Mouse (Mus musculus): ENCODE results near the gene Cactin. TPM values are rescaled to one million over a fixed set of nuclear protein-coding genes. Genes with fewer than 3 reads are reported as not detected.

Cactin gene
- polyA plus RNA-seq, 1 experiment from 2014 or later, result 40.7 TPM

DNA sequence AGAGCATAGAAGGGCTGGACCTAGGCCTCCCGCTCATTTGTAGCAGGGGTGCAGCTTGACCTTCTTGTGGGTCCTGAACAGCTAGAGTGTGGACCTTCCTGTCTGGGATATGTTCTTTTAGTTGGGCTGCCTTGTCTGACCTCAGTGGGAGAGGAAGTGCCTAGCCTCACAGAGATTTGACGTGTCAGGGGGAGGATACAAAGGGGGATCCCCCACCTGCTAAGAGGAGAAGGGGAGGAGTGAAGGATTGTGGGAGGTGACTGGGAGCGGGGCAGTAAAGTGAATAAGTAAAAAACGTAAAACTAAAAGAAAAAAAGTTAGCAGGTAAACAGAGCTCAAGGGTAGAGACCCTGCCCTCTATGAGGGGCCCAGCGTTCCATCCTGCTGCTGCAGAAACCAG is 11.3 kb upstream of the Cactin start:
- no peak overlapping the region for H3K9ac ChIP-seq (replicated peaks)
- WGBS, result 91% methylated on average over 5 of the region's 5 CpGs
- no peak for ATAC-seq (replicated peaks)
- H3K4me3 ChIP-seq, result no peak overlapping the region
- H3K36me3 ChIP-seq, result peaks cover 88% of the 10 kb centered on the region
- no peaks in the 10 kb centered on the region for H3K4me1 ChIP-seq
- H3K27me3 ChIP-seq, result no peaks in the 10 kb centered on the region
- H3K4me2 ChIP-seq (replicated peaks), result no peak overlapping the region
- no peak overlapping the region for H3K27ac ChIP-seq (replicated peaks)
- no peaks in the 10 kb centered on the region for H3K9me3 ChIP-seq

DNA sequence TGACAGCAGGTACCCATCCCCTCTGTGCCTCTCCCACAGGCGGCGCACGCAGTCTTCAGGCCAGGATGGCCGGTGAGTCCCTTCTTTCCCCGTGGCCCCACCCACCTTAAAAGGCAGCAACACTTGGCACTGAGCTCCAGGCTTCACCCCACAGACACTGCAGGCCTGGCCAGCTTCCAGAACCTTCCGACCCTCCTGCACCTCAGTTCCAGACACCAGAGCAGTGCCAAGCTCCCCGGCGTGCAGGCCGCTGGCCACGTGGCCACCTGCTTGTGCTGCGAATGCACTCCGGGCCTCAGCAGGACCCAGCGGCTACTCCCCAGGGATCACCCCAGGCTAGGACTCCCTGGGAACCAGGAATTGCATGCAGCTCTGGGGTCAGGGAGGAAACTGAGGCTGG is 7.3 kb upstream of the Cactin start:
- H3K9ac ChIP-seq (replicated peaks), result no peak overlapping the region
- H3K4me1 ChIP-seq, result peaks cover 5% of the 10 kb centered on the region; the same call in 1 of the 2 replicates
- 90% methylated on average over 13 of the region's 13 CpGs for WGBS
- no peak overlapping the region for H3K4me3 ChIP-seq
- H3K27ac ChIP-seq (replicated peaks), result no peak overlapping the region
- H3K9me3 ChIP-seq, result no peaks in the 10 kb centered on the region
- no peak overlapping the region for H3K4me2 ChIP-seq (replicated peaks)
- no peak for ATAC-seq (replicated peaks)
- peaks cover 85% of the 10 kb centered on the region for H3K36me3 ChIP-seq
- no peaks in the 10 kb centered on the region for H3K27me3 ChIP-seq

DNA sequence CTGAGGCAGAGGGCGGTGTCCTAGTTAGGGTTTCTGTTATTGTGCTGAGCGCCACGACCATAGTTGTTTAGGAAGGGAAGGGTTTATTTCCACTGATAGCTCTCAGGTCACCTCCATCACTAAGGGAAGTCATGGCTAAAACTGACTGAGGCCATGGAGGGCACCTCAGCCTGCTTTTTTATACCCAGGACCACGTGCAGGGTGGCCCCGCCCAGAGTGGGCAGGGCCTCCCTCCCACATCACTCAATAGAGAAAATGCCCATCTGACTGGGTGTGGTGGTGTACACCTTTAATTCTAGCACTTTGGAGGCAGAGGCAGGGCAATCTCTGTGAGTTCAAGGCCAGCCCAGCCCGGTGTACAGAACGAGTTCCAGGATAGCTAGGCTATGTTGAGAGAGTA is 6.7 kb upstream of the Cactin start:
- Histone ChIP-seq H3K36me3 (peaks cover 79% of the 10 kb centered on the region), H3K4me1 (peaks cover 8% of the 10 kb centered on the region), H3K4me2 (replicated peaks) (no peak overlapping the region), H3K27me3 (no peaks in the 10 kb centered on the region), H3K4me3 (no peak overlapping the region), H3K27ac (replicated peaks) (no peak overlapping the region), H3K9me3 (no peaks in the 10 kb centered on the region), H3K9ac (replicated peaks) (no peak overlapping the region)
- WGBS, result 78% methylated on average over 7 of the region's 7 CpGs
- no peak for ATAC-seq (replicated peaks)

DNA sequence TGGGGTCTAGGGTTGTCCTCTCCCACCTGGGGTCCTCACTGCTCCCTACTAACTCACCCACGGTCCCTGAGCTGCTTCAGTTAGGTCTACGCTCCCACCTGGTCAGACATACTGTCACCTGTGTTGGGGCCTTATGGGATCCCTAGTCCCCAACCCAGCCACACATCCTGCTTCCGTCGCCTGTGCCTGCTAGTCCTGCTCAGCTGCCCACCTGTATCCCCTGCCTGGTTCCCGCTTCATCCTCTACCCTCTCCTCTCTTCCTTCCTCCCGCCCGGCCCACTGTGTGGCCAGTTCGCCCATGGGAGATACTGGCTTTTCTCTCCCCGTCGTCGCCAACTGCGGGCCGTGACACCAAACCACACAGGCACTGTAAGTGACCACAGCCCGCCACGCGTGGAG is 5.3 kb upstream of the Cactin start:
- Histone ChIP-seq H3K9me3 (no peaks in the 10 kb centered on the region), H3K36me3 (peaks cover 67% of the 10 kb centered on the region), H3K4me3 (no peak overlapping the region), H3K27me3 (no peaks in the 10 kb centered on the region), H3K4me1 (peaks cover 16% of the 10 kb centered on the region), H3K9ac (replicated peaks) (no peak overlapping the region), H3K4me2 (replicated peaks) (no peak overlapping the region), H3K27ac (replicated peaks) (no peak overlapping the region)
- no peak for ATAC-seq (replicated peaks)
- WGBS, result 95% methylated on average over 16 of the region's 16 CpGs

DNA sequence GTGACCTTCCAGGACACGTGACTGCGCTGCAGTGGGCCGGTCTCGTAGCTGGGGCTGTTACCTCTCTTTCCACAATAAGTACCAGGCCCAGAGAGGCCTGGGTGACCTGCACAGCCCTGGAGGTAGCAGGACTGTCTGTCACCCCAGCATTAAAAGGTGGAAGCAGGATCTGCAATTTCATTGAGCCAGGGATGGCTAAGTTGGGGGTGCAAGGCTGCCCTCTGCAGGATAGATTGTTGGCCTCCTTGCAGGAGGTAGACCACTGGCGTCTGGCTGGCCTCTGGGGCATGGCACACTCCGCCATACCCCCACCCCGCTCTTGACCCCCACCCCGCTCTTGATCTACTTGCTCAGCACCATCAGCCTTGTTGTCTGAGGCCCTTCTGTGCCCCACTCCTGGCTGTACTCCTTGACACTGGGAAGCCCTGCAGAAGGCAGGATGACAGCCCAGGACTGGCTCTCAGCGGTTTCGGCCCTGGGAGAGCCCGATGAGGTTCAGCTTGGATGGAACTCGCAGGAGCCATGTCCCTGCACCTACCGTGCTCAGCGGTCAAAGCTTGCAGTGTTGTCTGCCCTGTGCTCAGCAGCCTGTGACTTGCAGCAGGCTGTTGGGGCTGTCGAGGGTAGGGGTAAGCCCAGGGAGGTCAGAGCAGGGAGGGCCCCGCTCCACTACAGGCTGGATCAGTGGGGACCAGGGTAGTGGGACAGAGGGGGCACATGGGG is 4.4 kb upstream of the Cactin start:
- H3K4me3 ChIP-seq, result no peak overlapping the region
- ATAC-seq (replicated peaks), result no peak
- no peaks in the 10 kb centered on the region for H3K9me3 ChIP-seq
- H3K27ac ChIP-seq (replicated peaks), result no peak overlapping the region
- H3K36me3 ChIP-seq, result peaks cover 58% of the 10 kb centered on the region
- peaks cover 17% of the 10 kb centered on the region for H3K4me1 ChIP-seq
- WGBS, result 48% methylated on average over 16 of the region's 16 CpGs
- no peak overlapping the region for H3K4me2 ChIP-seq (replicated peaks)
- no peak overlapping the region for H3K9ac ChIP-seq (replicated peaks)
- no peaks in the 10 kb centered on the region for H3K27me3 ChIP-seq

DNA sequence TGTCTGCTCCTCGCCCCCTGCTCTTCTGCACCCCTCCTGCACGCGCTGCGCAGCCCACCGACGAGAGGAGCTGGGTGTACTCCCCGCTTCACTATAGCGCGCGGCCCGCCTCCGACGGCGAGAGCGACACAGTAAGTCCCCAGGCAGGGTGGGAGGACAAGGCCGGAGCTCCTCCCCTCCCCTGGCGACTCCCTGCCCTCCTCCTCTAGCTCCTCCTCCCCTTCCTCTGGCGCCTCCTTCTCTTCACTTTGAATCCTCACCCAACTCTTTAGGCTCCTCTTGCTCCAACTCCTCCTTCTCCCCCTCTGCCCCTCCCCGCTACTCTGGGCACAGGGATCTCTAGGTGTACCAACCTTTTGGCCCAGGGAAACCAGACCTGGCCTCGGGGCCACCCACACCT is 3.6 kb upstream of the Cactin start:
- H3K9ac ChIP-seq (replicated peaks), result no peak overlapping the region
- H3K4me3 ChIP-seq, result no peak overlapping the region
- H3K9me3 ChIP-seq, result no peaks in the 10 kb centered on the region
- H3K27me3 ChIP-seq, result no peaks in the 10 kb centered on the region
- 10% methylated on average over 19 of the region's 20 CpGs for WGBS
- H3K4me2 ChIP-seq (replicated peaks), result no peak overlapping the region
- H3K4me1 ChIP-seq, result peaks cover 25% of the 10 kb centered on the region
- no peak for ATAC-seq (replicated peaks)
- H3K36me3 ChIP-seq, result peaks cover 50% of the 10 kb centered on the region
- H3K27ac ChIP-seq (replicated peaks), result no peak overlapping the region

DNA sequence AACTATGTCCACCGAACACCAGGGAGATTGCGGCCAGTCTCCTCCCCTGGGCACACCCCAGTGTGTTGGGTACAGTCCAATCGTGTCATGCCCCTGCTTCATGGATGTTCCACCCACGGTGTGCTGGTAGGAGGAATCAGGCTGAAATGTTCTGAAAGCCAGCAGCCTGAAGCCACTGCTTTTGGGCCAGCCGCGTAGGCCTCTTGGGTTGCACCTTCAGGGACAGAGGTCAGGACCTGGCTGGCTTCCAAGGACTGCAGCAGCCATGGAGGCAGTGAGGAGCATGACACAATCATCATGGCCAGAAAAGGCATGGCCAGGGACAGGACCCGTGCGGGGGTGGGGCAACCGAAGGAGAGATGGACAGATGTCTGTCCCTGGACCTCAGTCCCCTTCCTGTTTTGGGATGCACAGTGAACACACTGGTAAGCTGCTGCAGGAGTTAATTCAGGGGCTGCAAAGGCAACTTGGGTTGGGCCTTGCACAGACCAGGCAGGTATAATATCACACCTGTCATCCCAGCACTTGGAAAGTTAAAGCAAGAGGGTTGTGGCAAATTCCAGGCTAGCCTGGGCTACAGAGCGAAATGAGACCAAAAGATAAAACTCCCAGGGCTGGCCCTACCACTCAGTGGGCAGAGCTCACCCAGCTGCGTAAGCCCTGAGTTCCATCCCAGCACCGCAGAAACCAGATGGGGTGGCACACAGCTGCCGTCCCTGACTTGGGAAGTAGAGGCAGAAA is 2.1 kb upstream of the Cactin start:
- Histone ChIP-seq H3K27me3 (no peaks in the 10 kb centered on the region), H3K36me3 (peaks cover 50% of the 10 kb centered on the region), H3K4me3 (no peak overlapping the region), H3K9ac (replicated peaks) (peak overlapping the region; percentile 39; the same call in 1 of the 2 replicates), H3K9me3 (no peaks in the 10 kb centered on the region), H3K4me2 (replicated peaks) (no peak overlapping the region), H3K4me1 (peaks cover 28% of the 10 kb centered on the region), H3K27ac (replicated peaks) (no peak overlapping the region)
- ATAC-seq (replicated peaks), result no peak
- WGBS, result 91% methylated on average over 13 of the region's 13 CpGs

DNA sequence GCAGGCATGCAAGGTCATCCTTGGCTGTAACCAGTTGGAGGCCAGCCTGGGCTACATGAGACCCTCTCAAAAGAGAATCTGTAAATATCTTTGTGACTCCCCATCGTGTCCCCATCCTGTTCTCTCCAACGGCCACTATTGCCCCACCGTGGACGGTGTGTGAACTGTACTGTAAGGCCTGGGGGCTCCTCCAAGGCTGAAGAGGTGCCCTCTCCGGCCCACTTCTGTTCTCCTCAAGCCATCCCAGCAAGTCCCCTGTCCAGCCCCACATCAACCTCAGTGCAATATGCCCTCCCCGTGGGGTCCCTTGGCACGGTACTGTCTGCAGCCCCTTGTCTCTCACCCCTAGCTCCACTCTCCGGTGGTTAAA is 1.6 kb upstream of the Cactin start:
- Histone ChIP-seq H3K9ac (replicated peaks) (peak overlapping the region; percentile 39), H3K4me2 (replicated peaks) (peak overlapping the region; percentile 80), H3K9me3 (no peaks in the 10 kb centered on the region), H3K36me3 (peaks cover 50% of the 10 kb centered on the region), H3K27ac (replicated peaks) (peak overlapping the region; percentile 94), H3K27me3 (no peaks in the 10 kb centered on the region), H3K4me3 (peak overlapping the region; percentile 72; the same call in 1 of the 2 replicates), H3K4me1 (peaks cover 28% of the 10 kb centered on the region)
- WGBS, result 39% methylated on average over 8 of the region's 8 CpGs
- no peak for ATAC-seq (replicated peaks)

DNA sequence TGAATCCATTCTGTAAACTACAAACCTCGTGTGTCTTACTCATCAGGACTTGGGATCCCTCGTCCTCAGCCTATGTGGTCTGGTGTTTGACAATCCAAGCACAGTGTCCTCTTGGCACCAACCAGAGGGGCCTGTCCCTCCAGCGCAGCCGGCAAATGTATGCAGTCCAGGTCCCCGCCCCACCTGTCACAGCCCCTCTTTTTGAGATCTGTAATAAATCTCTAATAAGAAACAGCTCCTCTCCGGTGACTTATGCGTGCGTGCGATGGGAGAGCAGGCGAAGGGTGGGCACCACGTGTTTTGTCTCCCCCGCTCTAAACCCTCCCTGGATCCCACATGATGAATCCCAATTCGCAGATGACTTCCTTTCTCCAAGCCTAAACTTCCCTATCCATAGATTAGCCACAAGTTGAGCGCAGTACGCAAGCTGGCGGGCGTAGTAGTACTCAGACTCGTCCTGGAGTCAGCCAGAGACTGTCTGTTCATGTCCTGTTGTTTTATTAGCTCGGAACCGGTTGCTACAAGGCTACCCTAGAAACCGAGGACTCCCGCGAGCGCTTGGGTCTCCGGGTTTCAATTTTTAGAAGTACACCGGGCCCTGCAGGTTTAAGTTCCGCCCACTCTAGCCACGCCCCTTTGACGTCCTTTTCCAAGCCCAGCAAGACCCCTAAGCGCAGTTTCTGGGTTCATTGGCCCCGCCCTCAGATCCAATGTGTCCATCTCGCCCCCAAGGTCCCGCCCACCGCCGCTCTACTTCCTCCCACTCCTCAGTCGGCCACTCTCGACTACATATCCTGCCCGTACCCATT is 958 bp upstream of the Cactin start:
- peak overlapping the region; percentile 94 for H3K27ac ChIP-seq (replicated peaks)
- WGBS, result 1% methylated on average over 38 of the region's 38 CpGs
- no peaks in the 10 kb centered on the region for H3K27me3 ChIP-seq
- peak overlapping the region; percentile 39 for H3K9ac ChIP-seq (replicated peaks)
- peak overlapping the region; percentile 80 for H3K4me2 ChIP-seq (replicated peaks)
- H3K9me3 ChIP-seq, result no peaks in the 10 kb centered on the region
- H3K36me3 ChIP-seq, result peaks cover 50% of the 10 kb centered on the region
- peak overlapping the region; percentile 72 for H3K4me3 ChIP-seq
- H3K4me1 ChIP-seq, result peaks cover 28% of the 10 kb centered on the region
- peak; percentile 60 for ATAC-seq (replicated peaks)

DNA sequence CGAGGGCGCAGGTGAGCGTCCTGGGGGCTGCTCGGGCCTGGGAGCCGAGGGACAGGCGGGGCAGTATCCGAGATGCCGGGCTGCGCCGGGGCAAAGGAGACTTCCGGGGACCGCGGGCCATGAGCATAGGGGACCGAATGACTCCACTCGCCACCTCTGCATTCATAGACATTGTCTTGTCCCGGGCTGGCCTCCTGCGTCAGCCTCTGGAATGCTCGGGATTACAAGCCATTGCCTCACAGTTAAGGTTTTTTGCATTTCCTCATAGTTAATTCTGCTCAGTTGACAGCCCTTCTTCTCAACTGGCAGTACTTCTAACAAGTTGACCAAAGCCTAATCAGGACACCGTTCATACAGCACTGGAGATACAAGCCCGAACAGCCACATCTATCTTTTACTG is 533 bp downstream of the Cactin start:
- H3K27ac ChIP-seq (replicated peaks), result peak overlapping the region; percentile 94
- peaks cover 51% of the 10 kb centered on the region for H3K36me3 ChIP-seq
- no peaks in the 10 kb centered on the region for H3K9me3 ChIP-seq
- 0 out of 2 replicates have a peak, but pooled peaks have one; percentile 1 for ATAC-seq (replicated peaks)
- peaks cover 28% of the 10 kb centered on the region for H3K4me1 ChIP-seq
- no peaks in the 10 kb centered on the region for H3K27me3 ChIP-seq
- H3K4me3 ChIP-seq, result peak overlapping the region; percentile 72
- peak overlapping the region; percentile 80 for H3K4me2 ChIP-seq (replicated peaks)
- H3K9ac ChIP-seq (replicated peaks), result peak overlapping the region; percentile 74
- WGBS, result 4% methylated on average over 20 of the region's 20 CpGs

DNA sequence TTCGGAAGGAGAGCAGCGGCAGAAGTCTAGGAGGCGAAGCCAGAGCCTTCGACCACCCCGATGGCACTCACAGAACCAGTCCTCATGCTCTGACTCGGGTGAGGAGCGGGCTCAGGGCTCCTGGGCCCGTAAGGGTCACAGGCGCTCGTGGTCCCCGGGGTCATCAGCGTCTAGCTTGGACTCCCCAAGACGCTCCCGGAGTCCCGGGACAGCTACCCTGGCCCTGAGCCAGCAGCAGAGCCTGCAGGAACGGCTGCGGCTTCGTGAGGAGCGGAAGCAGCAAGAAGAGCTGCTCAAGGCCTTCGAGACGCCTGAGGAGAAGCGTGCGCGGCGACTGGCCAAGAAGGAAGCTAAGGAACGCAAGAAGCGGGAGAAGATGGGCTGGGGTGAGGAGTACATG is 1.5 kb downstream of the Cactin start:
- Histone ChIP-seq H3K9me3 (no peaks in the 10 kb centered on the region), H3K4me2 (replicated peaks) (no peak overlapping the region), H3K9ac (replicated peaks) (no peak overlapping the region), H3K36me3 (peaks cover 60% of the 10 kb centered on the region), H3K4me3 (peak overlapping the region; percentile 72; the same call in 1 of the 2 replicates), H3K27ac (replicated peaks) (no peak overlapping the region), H3K27me3 (no peaks in the 10 kb centered on the region), H3K4me1 (peaks cover 23% of the 10 kb centered on the region)
- no peak for ATAC-seq (replicated peaks)
- 91% methylated on average over 27 of the region's 27 CpGs for WGBS

Measured in forebrain, embryonic 15.5 days (tissue).